Mouse (Mus musculus) mesoderm, embryonic 11.5 days (tissue): ENCODE measurements around the gene Adamts3.

Experiments used
- DNase-seq: peaks from one replicate; pipeline ENCODE4 v3.0.0-alpha.2; 2012; ENCODE audit warnings: low read depth, low spot score

The Adamts3 gene

DNA sequence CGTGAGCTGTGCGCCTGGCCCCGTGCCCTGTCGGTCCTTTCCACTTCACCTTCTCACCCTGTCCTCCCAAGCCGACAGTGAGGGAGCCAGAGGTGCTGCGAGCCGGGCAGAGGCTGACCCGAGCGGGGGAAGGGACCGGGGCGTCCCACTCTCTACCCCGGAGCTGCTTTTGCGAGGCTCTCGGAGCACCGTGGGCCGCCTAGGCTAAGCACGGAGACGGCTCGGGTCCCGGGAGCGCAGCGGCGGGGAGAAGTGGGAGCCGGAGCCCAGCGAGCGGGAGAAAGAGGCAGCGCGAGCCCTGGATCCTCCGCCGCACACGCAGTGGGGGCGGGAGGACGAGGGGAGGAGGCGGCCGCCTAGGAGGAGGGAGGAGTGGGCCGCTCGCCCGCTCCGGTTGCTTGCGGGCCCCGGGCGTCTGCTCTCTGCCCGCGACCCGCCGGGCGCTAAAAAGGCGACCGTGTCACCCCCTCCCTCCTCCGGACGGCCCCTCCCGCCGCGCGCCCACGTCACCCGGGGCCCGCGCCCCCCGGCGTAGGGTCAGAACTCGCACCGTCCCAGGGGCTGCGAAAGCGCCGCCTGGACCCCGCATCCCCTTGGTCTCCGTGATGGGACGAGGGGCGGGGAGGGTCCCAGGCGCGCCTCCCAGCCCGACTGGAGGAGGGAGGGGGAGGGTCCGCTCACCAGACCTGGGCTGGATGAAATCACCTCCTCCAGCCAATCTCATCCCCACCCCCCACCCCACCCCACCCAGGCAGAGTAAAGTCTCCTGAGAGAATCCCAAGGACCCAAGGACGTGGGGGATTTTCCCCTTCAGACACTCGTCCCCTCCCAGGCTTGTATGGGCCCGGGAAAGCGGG is at the start of gene Adamts3:
Adamts3 (minus strand) TSS at position 284 of the 857 bp plus-strand sequence.
- DNase-seq, result peak; percentile 65

DNA sequence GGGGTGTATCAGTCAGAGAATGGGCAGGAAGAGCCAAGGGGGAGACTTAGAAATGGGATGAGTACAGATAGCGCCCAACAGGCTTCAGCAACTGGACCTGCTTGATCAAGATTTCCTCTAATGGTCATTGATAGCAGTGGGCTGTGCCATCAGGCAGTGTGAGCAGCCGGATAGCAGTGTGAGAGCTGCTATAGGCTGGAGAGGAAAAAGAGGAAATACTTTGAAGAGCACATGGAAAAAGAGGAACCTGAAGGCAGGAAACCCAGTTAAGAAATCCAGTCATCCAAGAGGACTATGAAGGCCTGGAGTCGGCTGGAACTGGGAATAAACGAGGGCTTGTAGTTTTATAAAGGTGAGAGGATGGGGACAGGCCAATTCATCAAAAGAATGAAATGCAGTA is 48.4 kb upstream of the Adamts3 start:
- DNase-seq, result no peak

DNA sequence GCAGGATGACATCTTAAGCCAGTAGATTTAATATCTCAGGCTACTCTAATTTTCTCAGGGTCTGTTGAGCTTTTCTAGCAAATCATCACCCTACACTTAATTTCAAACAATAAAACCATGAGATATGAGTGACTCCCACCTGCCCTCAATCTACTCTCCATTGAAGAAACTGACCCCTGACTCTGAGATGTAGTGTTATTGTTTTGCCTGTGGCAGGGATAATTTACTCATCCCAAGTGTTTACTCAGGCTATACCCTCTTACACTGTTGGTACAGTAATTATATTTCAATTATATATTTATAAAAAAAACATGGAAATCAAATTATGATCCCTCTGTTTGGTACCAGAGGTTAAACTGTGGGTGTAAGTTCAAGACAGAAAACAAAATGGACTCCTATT is 29.2 kb upstream of the Adamts3 start:
- no peak for DNase-seq

DNA sequence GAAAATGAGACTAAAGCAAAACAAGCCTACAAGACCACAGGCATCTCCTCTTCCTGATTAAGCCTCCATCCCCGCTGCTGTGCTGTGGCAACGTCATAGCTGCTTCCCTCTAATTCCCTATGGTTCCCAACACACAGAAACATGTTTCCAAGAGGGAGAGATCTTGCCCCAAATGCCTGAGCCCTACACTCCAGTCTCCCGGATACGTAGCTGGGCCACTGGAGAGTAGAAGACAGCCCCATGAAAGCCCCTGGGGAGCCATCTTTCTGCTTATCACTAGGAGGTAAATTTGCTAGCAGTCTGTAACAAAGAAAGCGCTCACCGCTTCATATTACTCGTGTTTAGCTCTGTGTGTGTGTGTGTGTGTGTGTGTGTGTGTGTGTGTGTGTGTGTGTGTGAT is 28.8 kb upstream of the Adamts3 start:
- peak; percentile 57 for DNase-seq

DNA sequence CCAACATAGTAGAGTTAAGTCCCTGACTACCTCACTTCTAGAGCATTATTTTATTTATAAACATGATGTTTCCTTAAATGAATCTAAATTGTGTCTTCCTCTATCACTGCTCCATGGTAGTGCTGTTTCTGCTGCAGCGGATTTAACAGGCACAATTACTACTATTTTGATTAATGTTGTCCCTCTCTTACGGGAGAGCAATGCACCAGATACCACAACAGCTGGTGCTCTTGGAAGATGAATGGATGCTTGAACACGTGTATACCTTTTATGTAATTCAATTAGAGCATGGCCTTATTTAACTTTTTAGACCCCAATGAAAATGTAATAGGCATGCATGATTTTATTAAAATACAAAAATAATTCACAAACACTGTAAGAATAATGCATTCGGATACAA is 28.4 kb upstream of the Adamts3 start:
- no peak for DNase-seq

DNA sequence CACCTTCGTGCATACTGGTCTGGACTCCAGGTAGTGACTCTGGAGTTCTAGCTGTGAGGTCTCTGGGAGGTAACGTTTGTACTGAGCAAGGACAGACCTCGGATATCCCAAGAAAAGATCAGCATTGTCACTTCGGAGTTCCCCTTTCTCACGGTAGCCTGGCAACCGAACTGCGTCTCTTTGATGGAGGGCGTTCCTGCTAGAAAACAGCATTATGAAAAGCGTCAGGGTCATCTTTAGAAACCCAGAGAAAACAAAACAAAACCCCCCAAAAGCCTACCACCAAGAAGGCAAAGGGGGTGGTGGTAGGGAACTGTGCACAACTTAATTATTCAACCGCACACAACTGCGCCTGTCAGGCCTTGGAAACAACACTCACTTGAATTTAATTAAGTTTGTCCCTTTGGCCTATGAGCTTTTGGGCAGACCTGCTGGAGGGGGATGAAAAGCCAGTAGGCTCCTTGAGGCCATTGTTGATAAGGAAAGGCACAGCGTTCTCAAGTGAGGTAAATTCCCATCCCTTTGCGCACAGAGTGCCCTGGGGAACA is 23.8 kb upstream of the Adamts3 start:
- DNase-seq, result no peak

DNA sequence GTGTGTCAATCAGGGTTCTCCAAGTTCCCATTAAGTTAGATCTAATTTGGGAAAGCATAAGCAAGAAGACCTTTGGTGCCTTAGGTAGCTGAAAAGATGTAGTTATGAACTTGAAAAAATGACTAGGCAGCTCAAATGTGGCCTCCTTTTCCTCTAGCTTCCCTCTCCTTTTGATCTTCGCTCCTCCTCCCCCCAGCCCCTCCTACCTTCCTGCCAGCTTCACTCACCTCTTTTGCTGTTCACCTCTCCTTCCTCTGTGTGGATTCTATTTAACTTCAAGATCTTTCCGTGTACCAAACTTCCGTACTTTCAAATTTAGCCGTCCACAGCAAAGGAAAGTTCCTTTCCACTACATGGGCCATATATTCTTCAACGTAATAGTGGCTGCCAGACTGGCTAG is 17.9 kb upstream of the Adamts3 start:
- no peak for DNase-seq

DNA sequence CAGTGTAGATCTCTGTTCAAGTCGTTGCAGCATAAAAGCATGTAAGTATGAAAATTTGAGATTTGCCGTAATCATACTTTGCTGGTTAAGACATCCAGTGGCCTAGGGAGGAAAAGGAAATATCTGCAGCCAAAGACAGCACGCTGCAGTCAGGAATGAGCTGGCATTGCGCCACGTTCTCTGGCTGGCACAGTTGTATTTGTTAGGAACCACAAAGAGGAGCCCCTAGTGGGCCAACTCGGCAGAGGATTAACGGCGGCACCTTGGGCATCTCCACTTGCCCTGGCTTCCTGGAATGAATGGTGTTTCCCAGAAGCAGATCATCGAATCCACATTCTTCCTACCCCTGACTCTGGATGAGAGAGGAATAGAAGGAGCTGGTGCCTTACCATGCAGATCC is 14.4 kb upstream of the Adamts3 start:
- DNase-seq, result no peak

DNA sequence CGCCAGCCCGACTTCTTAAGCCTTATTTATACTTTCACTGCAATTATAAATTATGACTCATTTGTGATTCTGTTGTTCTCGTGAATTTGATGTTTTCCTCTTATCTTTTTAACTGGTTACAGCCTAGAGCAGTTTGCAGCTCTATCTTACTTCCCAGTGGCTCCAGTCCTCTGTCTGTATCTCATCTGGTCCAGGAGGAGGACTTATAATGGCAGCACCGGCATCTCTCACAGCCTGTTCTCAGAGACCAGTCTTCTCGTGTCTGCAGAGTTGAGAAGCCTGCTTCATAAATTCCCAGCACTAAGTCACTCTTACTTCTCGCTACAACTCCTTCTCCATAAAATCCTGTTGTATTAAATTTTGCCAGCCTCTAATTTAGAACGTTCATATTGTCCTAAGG is 12.4 kb upstream of the Adamts3 start:
- no peak for DNase-seq

DNA sequence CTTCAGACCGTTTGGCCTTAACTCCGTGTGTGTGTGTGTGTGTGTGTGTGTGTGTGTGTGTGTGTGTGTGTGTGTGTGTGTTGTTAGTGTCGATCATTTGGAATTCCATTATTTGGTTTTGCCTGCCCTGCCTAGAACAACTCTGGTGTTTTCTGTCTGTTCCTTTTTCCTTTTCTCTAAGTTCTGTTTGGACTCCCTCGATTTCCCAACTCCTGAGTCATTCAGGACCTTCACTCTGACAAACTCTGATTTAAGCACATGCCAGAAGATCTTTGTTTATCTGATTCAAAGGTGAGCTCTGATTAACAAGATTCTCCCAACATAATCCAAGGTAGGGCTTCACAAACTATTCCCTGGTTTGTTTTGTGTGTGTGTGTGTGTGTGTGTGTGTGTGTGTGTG is 1.9 kb upstream of the Adamts3 start:
- no peak for DNase-seq

DNA sequence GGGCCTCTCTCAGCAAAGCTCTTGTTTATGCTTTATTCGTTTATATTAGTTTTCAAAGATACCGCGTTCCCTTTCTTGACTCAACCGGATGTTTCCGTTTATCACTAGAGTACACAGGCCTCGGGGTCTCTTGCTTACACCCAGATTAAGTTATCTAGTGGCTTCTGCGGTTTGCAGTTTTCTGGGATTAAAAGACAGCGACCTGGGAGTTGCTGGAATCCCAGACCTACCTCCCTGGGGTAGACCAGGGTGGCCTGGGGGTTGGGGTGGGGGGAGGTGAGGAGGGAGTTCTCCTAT is 722 bp upstream of the Adamts3 start:
- no peak for DNase-seq

DNA sequence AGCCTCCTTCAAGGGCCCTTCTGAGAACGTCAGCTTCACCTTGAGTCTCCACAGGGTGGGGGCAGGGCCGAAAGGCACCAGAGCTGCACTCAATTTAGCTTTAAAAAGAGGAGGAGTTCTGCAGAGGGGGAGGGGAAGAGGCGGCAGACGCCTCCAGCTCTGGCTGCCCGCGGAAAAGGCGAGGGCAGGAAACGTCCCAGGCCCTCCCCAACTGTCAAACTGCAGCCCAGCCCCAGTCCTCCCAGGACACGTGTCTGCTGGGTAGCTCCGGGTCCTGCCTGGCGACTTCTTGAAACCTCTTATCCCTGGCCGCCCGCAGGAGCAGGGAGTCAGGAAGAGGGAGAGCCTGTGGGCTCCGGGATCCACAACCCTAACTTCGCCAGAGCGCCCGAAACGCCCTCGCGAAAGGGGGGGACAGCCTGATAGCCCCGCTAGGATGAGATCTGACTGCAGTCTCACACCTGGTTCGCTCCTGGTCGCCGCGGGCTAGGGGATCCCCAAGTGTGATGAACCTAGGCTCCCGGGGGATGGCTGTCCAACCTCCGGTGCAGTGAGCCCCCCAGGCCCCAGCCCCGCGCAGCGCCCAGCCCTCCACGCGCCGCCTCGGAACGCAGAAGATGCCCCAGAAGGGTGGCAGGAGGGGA is 921 bp downstream of the Adamts3 start:
- DNase-seq, result peak; percentile 65

DNA sequence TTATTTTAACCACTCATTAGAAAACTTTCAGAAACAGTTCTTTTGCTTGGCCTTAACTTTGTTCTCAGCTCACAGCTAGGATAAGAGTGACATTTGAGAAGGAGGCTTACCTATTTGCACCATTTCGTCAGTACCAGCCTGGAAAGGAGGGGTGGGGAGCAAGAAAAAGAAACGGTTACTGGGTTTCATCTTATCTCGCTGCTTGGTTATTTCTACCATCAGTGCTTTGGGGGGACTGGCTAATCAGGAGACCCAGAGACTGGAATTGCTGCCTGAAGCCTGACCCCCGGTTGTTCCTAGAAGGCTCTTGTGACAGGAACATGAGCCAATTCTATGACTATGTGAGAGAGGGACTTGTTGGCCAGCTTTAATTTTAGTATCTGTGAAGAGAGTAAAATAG is 1.7 kb downstream of the Adamts3 start:
- no peak for DNase-seq

DNA sequence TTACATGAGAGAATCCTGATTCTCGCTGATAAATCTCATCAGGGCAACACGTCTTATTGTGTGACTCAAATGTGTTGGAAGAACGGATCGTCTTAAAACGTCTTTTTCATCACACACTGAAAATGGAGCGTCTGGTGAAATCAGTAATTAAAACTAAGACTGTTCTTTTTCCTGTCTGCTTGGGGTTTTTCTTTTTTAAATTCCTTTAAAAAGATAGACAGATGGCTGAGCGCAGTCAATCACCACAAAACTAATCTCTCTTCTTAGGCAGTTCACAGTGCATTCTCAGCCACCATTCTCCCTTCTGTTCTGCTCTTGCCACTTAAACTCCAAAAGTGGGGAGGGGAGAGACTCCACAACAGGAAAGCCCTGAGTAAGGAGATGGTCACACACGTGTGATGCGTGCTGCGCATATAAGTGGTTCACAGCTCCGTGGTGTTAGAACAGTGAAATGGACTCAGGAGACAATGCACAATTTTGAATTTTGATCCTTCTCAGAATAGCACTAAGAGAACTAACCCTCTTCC is 4.2 kb downstream of the Adamts3 start:
- no peak for DNase-seq

DNA sequence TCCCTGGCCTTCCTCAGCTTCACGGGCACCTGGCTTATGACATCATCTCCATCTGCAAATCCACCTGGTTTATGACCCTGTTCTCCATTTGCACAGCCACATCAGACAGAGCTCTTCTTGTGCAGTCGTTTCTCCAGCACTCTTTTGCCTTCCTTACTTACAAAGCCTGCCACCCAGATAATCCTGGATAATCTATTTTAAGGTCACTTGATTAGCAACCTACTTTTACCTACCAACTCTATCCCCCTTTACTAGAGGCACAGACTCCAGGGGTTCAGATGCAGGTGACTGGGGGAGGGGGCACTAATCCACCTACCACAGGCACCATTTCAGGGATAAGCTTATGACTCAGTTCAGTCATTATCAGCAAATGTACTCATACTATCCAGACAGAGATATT is 10.5 kb downstream of the Adamts3 start:
- no peak for DNase-seq

DNA sequence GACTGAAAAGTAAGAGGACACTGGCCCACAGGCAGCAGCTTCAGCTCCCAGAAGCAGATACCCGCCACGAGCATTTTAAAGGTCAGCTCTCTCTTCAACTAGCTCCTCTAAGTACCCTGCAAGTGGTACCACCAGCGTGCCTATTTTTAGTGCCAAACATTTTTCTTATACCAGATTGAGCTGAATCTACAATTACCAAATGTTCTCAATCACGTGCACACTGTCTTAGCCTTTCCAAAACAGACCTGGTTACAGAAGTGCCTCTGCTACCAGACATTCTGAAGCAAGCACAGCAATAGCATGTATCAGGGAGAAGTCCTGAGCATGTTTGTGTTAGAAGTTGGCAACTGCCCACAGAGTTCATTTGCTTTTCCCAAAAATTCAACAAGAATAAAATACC is 23.5 kb downstream of the Adamts3 start:
- DNase-seq, result no peak

DNA sequence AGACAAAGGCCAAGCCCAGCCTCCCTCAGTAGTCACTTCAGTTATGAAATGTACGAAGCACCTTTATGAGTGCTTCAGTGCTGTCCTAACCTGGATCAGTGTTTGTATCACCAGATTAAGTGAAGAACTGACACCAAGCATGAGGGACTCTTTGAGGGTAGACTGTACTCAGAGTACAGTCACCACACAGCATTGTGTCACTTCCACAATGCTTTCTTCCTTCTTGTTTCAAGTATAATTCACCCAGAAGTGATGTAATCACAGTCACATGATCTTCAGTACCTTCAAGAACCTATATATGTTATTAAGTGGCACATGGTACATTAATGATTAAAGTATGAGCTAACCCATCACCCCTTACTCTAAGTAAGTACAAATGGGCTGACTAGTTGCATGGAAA is 24.3 kb downstream of the Adamts3 start:
- DNase-seq, result no peak

DNA sequence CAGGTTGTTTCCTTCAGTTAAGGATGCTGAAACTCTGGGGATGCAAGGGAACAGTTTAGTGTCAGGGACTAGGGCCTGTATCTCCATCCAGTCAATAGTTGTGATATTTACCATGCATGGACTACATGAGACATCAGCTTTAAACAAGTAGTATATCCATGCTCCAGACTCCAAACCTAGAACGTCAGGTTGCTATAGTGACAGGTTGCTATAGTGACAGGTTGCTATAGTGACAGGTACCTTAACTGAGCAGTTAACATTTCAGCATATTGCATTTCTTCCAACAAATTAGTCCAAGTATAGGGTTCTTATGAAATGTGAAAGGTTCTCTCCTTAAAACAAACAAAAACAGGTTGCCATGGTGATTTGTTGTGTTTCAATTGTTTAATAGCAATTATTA is 36.6 kb downstream of the Adamts3 start:
- no peak for DNase-seq

DNA sequence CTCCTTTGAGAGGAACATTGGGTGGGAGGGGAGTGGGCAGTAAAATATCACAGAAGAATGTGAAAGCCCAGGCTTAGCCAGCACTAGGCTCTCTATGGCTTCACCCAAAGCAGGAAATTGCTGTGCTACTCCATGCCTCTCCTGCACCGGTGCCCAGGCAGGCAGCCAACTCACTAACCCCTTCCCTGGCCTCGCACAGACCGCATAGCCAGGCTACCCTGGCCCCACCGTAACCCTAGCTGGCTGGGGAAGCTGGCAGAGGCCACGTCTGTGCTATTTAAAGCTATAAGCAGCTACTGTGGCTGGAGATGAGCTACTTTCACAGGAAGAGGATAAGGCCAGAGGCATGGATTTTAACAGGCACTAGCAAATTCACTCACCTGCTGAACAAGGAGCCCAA is 38.8 kb downstream of the Adamts3 start:
- DNase-seq, result no peak

DNA sequence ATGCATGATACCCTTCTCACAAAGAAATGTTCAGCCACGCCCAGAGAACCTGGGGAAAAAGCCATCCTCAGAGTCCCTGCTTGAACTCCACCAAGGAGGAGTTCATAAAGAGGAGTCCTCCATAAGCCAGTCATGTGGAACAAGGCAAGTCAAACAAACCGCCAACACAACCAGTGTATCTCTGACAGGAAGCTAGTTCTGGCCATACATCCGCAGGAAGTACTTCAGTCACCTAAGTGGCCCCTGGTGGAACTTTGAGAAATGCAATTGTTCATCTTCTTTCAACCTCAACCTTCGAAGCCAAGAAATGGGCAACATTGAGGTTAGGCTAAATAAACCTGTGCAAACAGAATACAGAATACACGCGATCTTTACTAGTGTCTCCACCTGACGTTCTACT is 39.7 kb downstream of the Adamts3 start:
- DNase-seq, result no peak

DNA sequence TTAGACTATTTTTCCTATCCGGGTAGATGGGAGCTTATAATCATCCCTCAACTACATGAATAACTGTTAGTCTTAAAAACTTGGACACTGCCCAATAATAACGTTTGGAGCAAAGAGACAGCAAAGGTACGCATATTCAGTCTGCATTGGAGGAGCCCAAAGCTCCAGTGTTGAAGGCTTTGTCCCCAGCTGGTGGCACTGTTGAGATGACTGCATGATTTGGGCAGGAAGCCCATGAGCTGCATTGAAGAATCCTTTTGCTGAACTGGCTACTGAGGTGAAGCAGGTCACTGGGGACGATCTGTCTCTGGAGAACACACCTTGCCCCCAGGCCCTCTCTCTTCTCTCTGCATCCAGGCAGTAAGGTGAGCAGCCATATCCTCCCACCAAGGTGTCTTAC is 43.5 kb downstream of the Adamts3 start:
- no peak for DNase-seq

DNA sequence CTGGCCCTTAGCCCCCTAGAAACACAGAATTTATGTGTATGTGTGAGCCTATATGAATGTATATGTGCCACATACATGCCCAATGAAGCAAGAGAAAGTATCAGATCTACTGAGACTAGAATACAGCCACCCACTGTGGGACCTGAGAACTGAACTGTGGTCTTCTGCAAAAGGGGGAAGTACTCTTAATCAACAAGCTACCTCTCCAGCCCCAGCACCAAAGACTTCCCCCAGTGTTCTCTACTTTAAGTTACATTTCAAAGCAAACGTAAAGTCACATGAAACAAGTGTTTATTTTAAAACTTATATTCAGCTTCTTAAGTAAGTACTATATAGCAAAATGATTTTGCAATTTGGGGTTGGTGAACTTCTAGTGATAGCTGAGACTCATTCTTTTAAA is 62.0 kb downstream of the Adamts3 start:
- no peak for DNase-seq

DNA sequence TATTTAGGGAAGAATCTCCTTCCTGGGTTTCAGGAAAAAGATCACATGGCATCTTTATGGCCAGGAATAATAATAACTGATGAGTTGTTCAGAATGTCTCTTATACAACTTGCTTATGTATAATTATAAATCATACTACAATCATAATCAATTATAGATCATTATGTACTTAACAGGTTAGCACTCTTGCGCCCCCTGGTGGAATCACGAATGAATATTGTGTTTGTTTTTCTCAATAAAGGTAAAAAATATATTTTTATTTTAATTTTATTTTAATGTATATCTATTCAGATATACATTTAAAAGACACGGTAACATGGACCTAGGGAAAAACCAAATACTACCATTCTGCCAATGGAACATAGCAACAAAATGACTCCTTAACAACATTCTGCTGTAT is 63.6 kb downstream of the Adamts3 start:
- peak; percentile 13 for DNase-seq
